Mouse (Mus musculus) gastrocnemius, postnatal 36 days (tissue): ENCODE measurements around the gene 4930550C14Rik. TPM values are rescaled to one million over a fixed set of nuclear protein-coding genes. Genes with fewer than 3 reads are reported as not detected.
A peak's percentile ranks its signal among the peaks of the same experiment; 100 is the strongest.

Experiments used
- DNase-seq, 2 experiments: peaks; one replicate each; pipeline ENCODE4 v3.0.0; 2022
- intact Hi-C: fragments of 180-260 bp; cut with DNase I; formaldehyde crosslinking; loops from one replicate; pipeline ENCODE4 v1.15.1; 2025
- microRNA-seq, 2 experiments: library from miRNA; unstranded; fragments of <30 nt; microRNA quantifications; one replicate each; pipeline ENCODE4 v1.2.0; 2021
- total RNA-seq, 2 experiments: library from RNA; stranded (reverse); gene quantifications; 2 replicates each; pipeline ENCODE4 v1.2.3; 2021

4930550C14Rik gene
- total RNA-seq, 2 experiments from 2014 or later: not detected

- intact Hi-C loops: no loop called here
- DNase-seq: no peak
These were observed 866 bp downstream of the 4930550C14Rik start for GRCm38 (mm10) chr9:53402991-53403390.

GRCm38 (mm10) chr9:53404050-53404752, 2.1 kb downstream of the 4930550C14Rik start:
- DNase-seq: no peak
- intact Hi-C loops: no loop called here

GRCm38 (mm10) chr9:53404753-53405722, 2.9 kb downstream of the 4930550C14Rik start:
- peak; percentile 23 to 45 for DNase-seq
- intact Hi-C loops: no loop called here

- no peak for DNase-seq
- intact Hi-C loops: no loop called here
These were observed 6.4 kb downstream of the 4930550C14Rik start for GRCm38 (mm10) chr9:53408548-53408947.

- intact Hi-C loops: no loop called here
- DNase-seq: no peak
These were observed 6.8 kb downstream of the 4930550C14Rik start for GRCm38 (mm10) chr9:53408953-53409361.

GRCm38 (mm10) chr9:53409427-53409826, 7.3 kb downstream of the 4930550C14Rik start:
- intact Hi-C loops: no loop called here

GRCm38 (mm10) chr9:53422133-53422896, 20.2 kb downstream of the 4930550C14Rik start:
- intact Hi-C loops: no loop called here
- no peak for DNase-seq

More at GRCm38 (mm10) chr9:53409427-53409826, 7.3 kb downstream of the 4930550C14Rik start:
- DNase-seq: no peak

- intact Hi-C loops: no loop called here
- no peak for DNase-seq
These were observed 24.6 kb downstream of the 4930550C14Rik start for GRCm38 (mm10) chr9:53426726-53427125.

GRCm38 (mm10) chr9:53427638-53428037, 25.5 kb downstream of the 4930550C14Rik start:
- DNase-seq: no peak
- intact Hi-C loops: no loop called here

GRCm38 (mm10) chr9:53435830-53436570, 33.9 kb downstream of the 4930550C14Rik start:
- intact Hi-C loops: no loop called here
- DNase-seq: no peak

- intact Hi-C loops: no loop called here
- no peak for DNase-seq
These were observed 48.5 kb downstream of the 4930550C14Rik start for GRCm38 (mm10) chr9:53450609-53451008.

GRCm38 (mm10) chr9:53452038-53452437, 49.9 kb downstream of the 4930550C14Rik start:
- intact Hi-C loops: no loop called here
- DNase-seq: no peak

- no peak for DNase-seq
- intact Hi-C loops: no loop called here
These were observed 70.8 kb downstream of the 4930550C14Rik start for GRCm38 (mm10) chr9:53472806-53473518.

Small RNA genes within 50 kb of the gene (microRNA-seq; reads per million reads assigned to microRNA genes)
- gene Mir130c: 0 reads per million in 2 experiments

Other genes starting within 250 kb of the 4930550C14Rik start
- 10 to 100 TPM in 1 of 2 experiments, 1 to 10 TPM in 1; 7.7 to 10.6 TPM for gene Ddx10, start 154.3 kb upstream of the 4930550C14Rik start, total RNA-seq
- 1 to 10 TPM in 1 of 2 experiments, under 1 TPM in 1; 0.42 to 1.6 TPM for gene Exph5, start 100.7 kb upstream of the 4930550C14Rik start, total RNA-seq
- gene Kdelc2, start 18.3 kb upstream of the 4930550C14Rik start, total RNA-seq: 1 to 10 TPM; 4.2 to 4.8 TPM
- 1 to 10 TPM; 6.2 to 8.0 TPM for gene Atm, start 134.4 kb downstream of the 4930550C14Rik start, total RNA-seq
- 1 to 10 TPM; 3.3 to 5.7 TPM for gene Npat, start 134.7 kb downstream of the 4930550C14Rik start, total RNA-seq
- 100 to 1,000 TPM in 1 of 2 experiments, 10 to 100 TPM in 1; 95.2 to 122 TPM for gene Acat1, start 208.1 kb downstream of the 4930550C14Rik start, total RNA-seq